Mouse (Mus musculus) layer of hippocampus, adult 8-10 months (tissue): ENCODE data around the gene St3gal3. TPM values are rescaled to one million over a fixed set of nuclear protein-coding genes. Genes with fewer than 3 reads are reported as not detected.

Experiments
- DNase-seq, 2 experiments: peaks; one replicate each; pipeline ENCODE4 v3.0.0; 2022; ENCODE audit warnings: low spot score in 2 of 2
- total RNA-seq, 4 experiments: library from RNA; stranded (reverse); gene quantifications; 2 replicates each; pipeline ENCODE4 v1.2.4; 2022

The St3gal3 gene
- total RNA-seq, 4 experiments from 2014 or later, result 38.4 to 49.5 (median 44.6) TPM

- no peak for DNase-seq
These were observed 144.9 kb downstream of the St3gal3 start for GRCm38 (mm10) chr4:117989801-117990200.

- DNase-seq, result no peak
These were observed 147.9 kb downstream of the St3gal3 start for GRCm38 (mm10) chr4:117986766-117987165.

GRCm38 (mm10) chr4:117984993-117985587 is 149.6 kb downstream of the St3gal3 start:
- DNase-seq, result no peak

- no peak for DNase-seq
These were observed 150.5 kb downstream of the St3gal3 start for GRCm38 (mm10) chr4:117984206-117984605.

- peak; percentile 69 to 71 for DNase-seq
These were observed 152.0 kb downstream of the St3gal3 start for GRCm38 (mm10) chr4:117982706-117983105.

GRCm38 (mm10) chr4:117981518-117981917 is 153.2 kb downstream of the St3gal3 start:
- DNase-seq, result no peak

GRCm38 (mm10) chr4:117980161-117980560 is 154.6 kb downstream of the St3gal3 start:
- no peak for DNase-seq

- no peak for DNase-seq
These were observed 155.5 kb downstream of the St3gal3 start for GRCm38 (mm10) chr4:117979181-117979580.

GRCm38 (mm10) chr4:117978282-117978681 is 156.4 kb downstream of the St3gal3 start:
- DNase-seq, result no peak

- DNase-seq, result no peak
These were observed 156.9 kb downstream of the St3gal3 start for GRCm38 (mm10) chr4:117977841-117978240.

- no peak for DNase-seq
These were observed 157.3 kb downstream of the St3gal3 start for GRCm38 (mm10) chr4:117977371-117977770.

- DNase-seq, result no peak
These were observed 158.9 kb downstream of the St3gal3 start for GRCm38 (mm10) chr4:117975820-117976219.

- DNase-seq, result no peak
These were observed 160.0 kb downstream of the St3gal3 start for GRCm38 (mm10) chr4:117974719-117975118.

- no peak for DNase-seq
These were observed 161.7 kb downstream of the St3gal3 start for GRCm38 (mm10) chr4:117972999-117973398.

- no peak for DNase-seq
These were observed 170.2 kb downstream of the St3gal3 start for GRCm38 (mm10) chr4:117964346-117965025.

GRCm38 (mm10) chr4:117957492-117957891 is 177.2 kb downstream of the St3gal3 start:
- DNase-seq, result no peak

- DNase-seq, result no peak
These were observed 187.2 kb downstream of the St3gal3 start for GRCm38 (mm10) chr4:117947493-117947892.

GRCm38 (mm10) chr4:117946639-117947305 is 187.9 kb downstream of the St3gal3 start:
- no peak for DNase-seq

GRCm38 (mm10) chr4:117943317-117943716 is 191.4 kb downstream of the St3gal3 start:
- no peak for DNase-seq

- no peak for DNase-seq
These were observed 197.8 kb downstream of the St3gal3 start for GRCm38 (mm10) chr4:117936964-117937363.

GRCm38 (mm10) chr4:117934081-117934480 is 200.6 kb downstream of the St3gal3 start:
- DNase-seq, result no peak

- no peak for DNase-seq
These were observed 201.5 kb downstream of the St3gal3 start for GRCm38 (mm10) chr4:117933248-117933647.
